Mouse (Mus musculus): ENCODE results near the gene Fem1a. TPM values are rescaled to one million over a fixed set of nuclear protein-coding genes. Genes with fewer than 3 reads are reported as not detected.

The Fem1a gene
- total and polyA plus RNA-seq, 3 experiments = 16.6 to 26.0 (median 17.5) TPM

DNA sequence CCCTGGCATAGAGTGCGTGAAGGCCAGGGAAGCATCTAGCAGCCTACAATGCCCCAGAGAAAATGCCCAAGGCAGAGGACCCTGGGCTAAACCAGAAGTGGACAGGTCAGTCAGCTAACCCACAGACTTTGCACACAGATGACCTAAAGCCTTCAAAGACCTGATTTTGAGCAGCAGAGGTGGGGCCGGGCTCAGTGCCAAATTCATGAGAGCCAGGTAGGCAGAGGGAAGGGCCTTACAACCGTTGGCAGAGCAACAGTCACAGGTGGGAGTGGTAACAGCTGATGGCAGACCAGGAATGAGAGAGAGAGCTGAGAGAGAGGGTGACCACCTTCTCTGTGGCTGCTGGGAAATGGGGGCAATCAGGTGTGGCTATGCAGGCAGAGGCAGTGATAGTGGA, 16.0 kb downstream of the Fem1a start:
- in situ Hi-C loops (cut with MboI; ENCODE audit: low pct_ligation_motif_present, low pct_unique_long_range_greater_than_20kb, low sequenced_read_pairs) = no loop called here
- Histone ChIP-seq H3K79me2 (replicated peaks; ENCODE audit: control insufficient read depth, extremely low read depth, insufficient read depth, poor library complexity, severe bottlenecking) (peaks cover 47% of the 10 kb centered on the region), H3K4me3 (replicated peaks in 1 of 3; ENCODE audit: low read depth in 2 of 3, low read length in 2 of 3, poor library complexity in 1 of 3) (no peak overlapping the region), H3K4me2 (ENCODE audit: insufficient read depth, low read depth, poor library complexity, severe bottlenecking) (no peak overlapping the region), H3K27ac (ENCODE audit: insufficient read depth, low read depth) (peak overlapping the region; percentile 10), H3K9ac (ENCODE audit: insufficient read depth, low read depth) (no peak overlapping the region), H3K36me3 (replicated peaks in 1 of 2; ENCODE audit: control insufficient read depth in 1 of 2, insufficient read depth in 1 of 2, low read length in 1 of 2) (peaks cover 40 to 51% of the 10 kb centered on the region in 2 experiments), H3K4me1 (ENCODE audit: control insufficient read depth in 1 of 2, insufficient read depth in 2 of 2) (peaks cover 17 to 59% of the 10 kb centered on the region in 2 experiments), H3K27me3 (replicated peaks) (no peaks in the 10 kb centered on the region), H3K9me3 (replicated peaks; ENCODE audit: low read length) (no peaks in the 10 kb centered on the region)
- dilution Hi-C loops (cut with MboI; ENCODE audit: extremely low pct_ligation_motif_present, extremely low pct_unique_long_range_greater_than_20kb, low sequenced_read_pairs) = no loop called here
- DNase-seq (ENCODE audit: extremely low read depth) = no peak
- TF ChIP-seq EP300 (IDR thresholded peaks at IDR 0.05; ENCODE audit: low read length) (no peak), E2F4 (IDR thresholded peaks at IDR 0.05; ENCODE audit: insufficient replicate concordance, low read depth, low read length) (no peak), ELF1 (IDR thresholded peaks at IDR 0.05; ENCODE audit: low read depth, low read length) (no peak), UBTF (IDR thresholded peaks at IDR 0.05; ENCODE audit: low read depth, low read length) (no peak), MAX (IDR thresholded peaks at IDR 0.05; ENCODE audit: low read length) (no peak)

DNA sequence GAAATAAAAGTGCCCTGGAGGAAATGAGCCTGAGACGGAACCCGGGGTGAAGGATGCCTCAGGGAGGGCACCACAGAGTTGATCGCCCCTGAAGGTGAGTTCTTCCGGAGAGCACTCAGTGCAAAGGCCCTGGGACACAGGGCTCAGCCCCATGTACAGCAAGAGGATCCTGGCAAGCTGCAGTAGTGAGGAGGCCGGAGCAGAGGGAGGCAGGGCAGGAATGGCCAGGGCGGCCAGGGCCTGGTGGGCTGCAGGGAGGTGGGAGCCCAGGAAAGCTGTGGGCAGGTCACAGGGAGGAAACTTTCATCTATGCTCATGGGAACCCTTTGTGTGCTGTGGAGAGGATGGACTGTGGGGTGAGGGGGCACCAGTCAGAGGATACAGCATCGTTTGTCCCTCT, 16.9 kb downstream of the Fem1a start:
- dilution Hi-C loops (cut with MboI; ENCODE audit: extremely low pct_ligation_motif_present, extremely low pct_unique_long_range_greater_than_20kb, low sequenced_read_pairs) (no loop called here), in situ Hi-C loops (cut with MboI; ENCODE audit: low pct_ligation_motif_present, low pct_unique_long_range_greater_than_20kb, low sequenced_read_pairs) (no loop called here)
- no peaks in the 10 kb centered on the region for H3K27me3 ChIP-seq (replicated peaks)
- no peaks in the 10 kb centered on the region for H3K9me3 ChIP-seq (replicated peaks; ENCODE audit: low read length)
- H3K9ac ChIP-seq (ENCODE audit: insufficient read depth, low read depth) = peak overlapping the region; percentile 25; the same call in 1 of the 2 replicates
- H3K4me2 ChIP-seq (ENCODE audit: insufficient read depth, low read depth, poor library complexity, severe bottlenecking) = peak overlapping the region; percentile 58
- H3K79me2 ChIP-seq (replicated peaks; ENCODE audit: control insufficient read depth, extremely low read depth, insufficient read depth, poor library complexity, severe bottlenecking) = peaks cover 44% of the 10 kb centered on the region
- peaks cover 21 to 59% of the 10 kb centered on the region in 2 experiments for H3K4me1 ChIP-seq (ENCODE audit: control insufficient read depth in 1 of 2, insufficient read depth in 2 of 2)
- peak overlapping the region; percentile 71 for H3K27ac ChIP-seq (ENCODE audit: insufficient read depth, low read depth)
- DNase-seq (ENCODE audit: extremely low read depth) = no peak
- peak overlapping the region in 2 of 3 experiments; percentile 1 to 50 for H3K4me3 ChIP-seq (replicated peaks in 1 of 3; ENCODE audit: low read depth in 2 of 3, low read length in 2 of 3, poor library complexity in 1 of 3)
- TF ChIP-seq NRF1 (IDR thresholded peaks at IDR 0.05; ENCODE audit: low read depth, low read length) = no peak
- H3K36me3 ChIP-seq (replicated peaks in 1 of 2; ENCODE audit: control insufficient read depth in 1 of 2, insufficient read depth in 1 of 2, low read length in 1 of 2) = peaks cover 40 to 55% of the 10 kb centered on the region in 2 experiments

DNA sequence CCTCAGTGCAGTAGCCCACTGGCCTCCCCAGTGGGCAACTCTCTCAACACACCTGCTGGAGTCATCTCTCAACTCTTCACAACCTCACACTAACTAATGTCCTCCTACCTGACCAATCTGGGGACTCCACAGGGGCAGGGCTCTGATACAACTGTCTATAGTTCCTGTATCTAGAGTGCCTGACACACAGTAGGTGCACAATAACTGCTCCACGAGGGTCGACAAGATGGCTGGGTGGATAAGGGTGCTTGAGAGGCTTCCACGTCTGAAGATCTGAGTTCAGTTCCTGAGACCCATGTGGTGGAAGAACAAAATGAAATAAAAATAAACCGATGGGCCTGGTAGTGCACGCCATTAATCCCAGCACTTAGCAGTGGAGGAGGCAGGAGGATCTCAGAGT, 17.4 kb downstream of the Fem1a start:
- Histone ChIP-seq H3K27ac (ENCODE audit: insufficient read depth, low read depth) (peak overlapping the region; percentile 34), H3K4me1 (ENCODE audit: control insufficient read depth in 1 of 2, insufficient read depth in 2 of 2) (peaks cover 24 to 61% of the 10 kb centered on the region in 2 experiments), H3K4me3 (replicated peaks in 1 of 3; ENCODE audit: low read depth in 2 of 3, low read length in 2 of 3, poor library complexity in 1 of 3) (peak overlapping the region in 2 of 3 experiments; percentile 1 to 50), H3K79me2 (replicated peaks; ENCODE audit: control insufficient read depth, extremely low read depth, insufficient read depth, poor library complexity, severe bottlenecking) (peaks cover 44% of the 10 kb centered on the region), H3K36me3 (replicated peaks in 1 of 2; ENCODE audit: control insufficient read depth in 1 of 2, insufficient read depth in 1 of 2, low read length in 1 of 2) (peaks cover 40 to 59% of the 10 kb centered on the region in 2 experiments), H3K9ac (ENCODE audit: insufficient read depth, low read depth) (peak overlapping the region; percentile 9; the same call in 1 of the 2 replicates), H3K27me3 (replicated peaks) (no peaks in the 10 kb centered on the region), H3K9me3 (replicated peaks; ENCODE audit: low read length) (no peaks in the 10 kb centered on the region), H3K4me2 (ENCODE audit: insufficient read depth, low read depth, poor library complexity, severe bottlenecking) (peak overlapping the region; percentile 58)
- TF ChIP-seq PAX5 (IDR thresholded peaks at IDR 0.05; ENCODE audit: low read length) = no peak
- peak; percentile 75 for TF ChIP-seq ZKSCAN1 (IDR thresholded peaks at IDR 0.05; ENCODE audit: borderline replicate concordance, low read depth, low read length)
- in situ Hi-C loops (cut with MboI; ENCODE audit: low pct_ligation_motif_present, low pct_unique_long_range_greater_than_20kb, low sequenced_read_pairs) = no loop called here
- DNase-seq (ENCODE audit: extremely low read depth) = no peak
- dilution Hi-C loops (cut with MboI; ENCODE audit: extremely low pct_ligation_motif_present, extremely low pct_unique_long_range_greater_than_20kb, low sequenced_read_pairs) = no loop called here
